Mouse (Mus musculus): Measurements from ENCODE around the gene Slc22a19. TPM values are rescaled to one million over a fixed set of nuclear protein-coding genes. Genes with fewer than 3 reads are reported as not detected.
"Not testable (repeated sequence)": the region's sequence is repeated elsewhere in the genome, so short reads cannot be mapped to it uniquely, and the experiment has no call there.

Slc22a19 gene
- not detected in 2 replicates for polyA plus RNA-seq (2015; fragmentation: Nextera tagmentation; extraction: Ambion mirVana)

- DNase-seq (ENCODE audit: low spot score): no peak
Measured at GRCm38 (mm10) chr19:7711148-7711547, at the start of gene Slc22a19. Slc22a19 (minus strand) TSS chr19:7711310.

DNA sequence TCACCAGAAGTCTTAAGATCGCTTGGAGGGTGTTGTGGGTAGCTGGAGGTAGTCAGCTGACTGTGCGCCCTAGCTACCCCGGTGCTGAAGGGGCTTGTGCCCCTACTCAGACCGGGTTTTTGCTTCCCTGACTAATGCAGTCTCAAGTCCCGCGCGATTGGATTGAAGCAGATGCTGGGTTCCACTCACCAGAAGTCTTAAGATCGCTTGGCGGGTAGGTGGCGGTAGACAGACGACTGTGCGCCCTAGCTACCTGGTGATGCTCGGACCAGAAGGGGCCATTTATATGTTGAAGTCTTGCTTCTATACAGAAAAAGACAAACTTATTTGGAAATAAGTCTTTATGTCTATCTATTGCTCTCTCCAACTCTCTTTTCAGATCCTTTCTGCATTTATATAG is 42.3 kb upstream of the Slc22a19 start:
- not testable (repeated sequence) for DNase-seq (ENCODE audit: low spot score)

DNA sequence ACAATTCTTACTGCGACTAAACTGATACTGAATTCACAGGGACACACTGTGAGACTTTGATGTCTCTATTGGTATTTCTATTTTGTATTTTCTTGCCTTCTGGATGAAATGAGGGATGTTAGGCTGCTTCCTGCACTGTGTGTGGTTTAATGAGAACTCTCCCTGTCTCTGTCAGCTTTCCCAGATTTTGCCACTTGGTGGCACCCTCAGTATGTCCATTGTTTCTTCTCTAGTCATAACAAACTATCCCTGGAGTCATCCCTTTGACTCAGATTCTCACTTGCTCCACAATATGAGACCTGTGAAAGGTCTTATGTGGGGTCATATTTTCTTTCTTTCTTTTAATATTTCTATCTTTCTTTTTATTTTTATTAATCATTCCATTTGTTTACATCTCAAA is 18.4 kb upstream of the Slc22a19 start:
- DNase-seq (ENCODE audit: low spot score): no peak

GRCm38 (mm10) chr19:7693104-7693503 is 18.0 kb downstream of the Slc22a19 start:
- DNase-seq (ENCODE audit: low spot score): not testable (repeated sequence)

- DNase-seq (ENCODE audit: low spot score): no peak
Measured at GRCm38 (mm10) chr19:7691259-7691658, 19.9 kb downstream of the Slc22a19 start.

GRCm38 (mm10) chr19:7687988-7688387 is 23.1 kb downstream of the Slc22a19 start:
- DNase-seq (ENCODE audit: low spot score): no peak

DNA sequence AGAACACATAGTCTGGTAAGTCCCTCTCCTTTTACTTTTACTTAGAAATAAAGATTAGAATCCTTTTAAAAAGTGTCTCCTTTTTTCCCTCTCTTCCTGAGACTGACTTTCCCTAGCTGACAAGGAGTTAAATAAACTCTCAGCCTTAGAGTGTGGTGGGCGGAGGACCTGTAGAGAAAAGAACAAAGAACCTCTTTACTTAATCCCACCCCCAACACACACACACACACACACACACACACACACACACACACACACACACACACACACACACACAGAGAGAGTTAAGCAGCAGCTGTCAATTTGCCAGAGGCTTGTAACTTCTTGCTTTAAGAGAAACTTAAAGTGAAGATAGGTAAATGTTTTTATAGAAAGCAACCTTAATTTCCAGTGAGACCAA is 39.1 kb downstream of the Slc22a19 start:
- no peak for DNase-seq (ENCODE audit: low spot score)

DNA sequence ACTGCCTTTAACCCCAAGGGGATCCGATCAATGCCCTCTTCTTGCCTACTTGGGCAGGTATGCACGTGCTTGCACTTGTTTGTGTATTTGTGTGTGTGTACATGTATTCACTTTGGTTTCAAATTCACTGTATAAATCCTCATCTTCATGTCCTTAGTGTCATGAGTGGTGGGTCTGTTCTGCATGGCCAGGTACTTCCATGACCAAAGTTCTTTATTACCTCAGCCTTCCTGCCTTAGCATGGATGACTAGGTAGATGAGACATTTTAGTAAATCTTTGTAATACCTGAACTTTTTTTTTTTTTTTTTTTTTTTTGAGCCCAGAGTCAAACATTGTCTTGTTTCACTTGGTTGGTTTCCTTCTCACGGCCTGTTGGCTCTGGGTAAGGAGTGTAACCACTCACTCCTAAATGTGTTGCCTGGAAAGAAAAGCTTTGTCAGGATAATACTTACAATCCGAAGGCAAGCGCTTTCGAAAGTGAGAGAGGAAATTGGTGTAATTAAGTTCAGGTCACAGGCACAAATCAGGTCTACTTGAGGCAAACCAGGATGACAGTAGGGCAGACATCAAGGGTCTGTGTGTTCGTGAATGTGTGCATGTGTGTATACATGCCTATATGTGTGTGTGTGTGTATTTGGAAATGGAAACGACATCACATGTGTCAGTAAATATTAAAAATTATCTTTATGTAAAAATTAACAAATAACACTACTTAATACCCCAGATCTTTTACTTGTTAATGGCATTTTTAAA is 62.0 kb downstream of the Slc22a19 start:
- no peak for DNase-seq (ENCODE audit: low spot score)

DNA sequence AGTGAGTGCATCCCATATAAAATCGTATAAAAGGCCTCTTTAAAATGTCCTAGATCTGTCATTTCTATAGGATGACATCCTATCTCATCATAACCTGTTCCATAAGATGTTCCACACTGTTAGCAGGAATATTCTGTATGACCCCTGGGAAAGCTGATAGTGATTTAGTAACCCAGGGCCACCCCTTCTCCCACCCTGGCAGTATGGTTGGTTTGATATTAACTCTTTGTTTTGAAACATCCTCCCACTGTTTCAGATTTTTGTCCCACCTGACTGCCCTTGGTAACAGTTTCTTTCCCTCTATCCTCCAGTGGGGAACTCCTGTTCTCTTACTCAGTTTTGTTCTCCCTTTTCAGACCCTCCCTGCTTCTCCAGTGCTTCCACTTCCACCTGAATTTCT is 77.3 kb downstream of the Slc22a19 start:
- no peak for DNase-seq (ENCODE audit: low spot score)

GRCm38 (mm10) chr19:7633021-7633420 is 78.1 kb downstream of the Slc22a19 start:
- DNase-seq (ENCODE audit: low spot score): no peak

Other genes with a start within 250 kb of the Slc22a19 start
- 192 and 207 TPM in 2 replicates for gene Rtn3, start 228.0 kb downstream of the Slc22a19 start, polyA plus RNA-seq (2015; fragmentation: Nextera tagmentation; extraction: Ambion mirVana)
- 14.0 and 14.6 TPM in 2 replicates for gene Atl3, start 217.3 kb downstream of the Slc22a19 start, polyA plus RNA-seq (2015; fragmentation: Nextera tagmentation; extraction: Ambion mirVana)
- gene Pla2g16, start 153.9 kb downstream of the Slc22a19 start, polyA plus RNA-seq (2015; fragmentation: Nextera tagmentation; extraction: Ambion mirVana): 27.1 and 28.4 TPM in 2 replicates
- gene Lgals12, start 104.1 kb downstream of the Slc22a19 start, polyA plus RNA-seq (2015; fragmentation: Nextera tagmentation; extraction: Ambion mirVana): 0.12 and 0.26 TPM in 2 replicates
- gene Hrasls5, start 98.8 kb downstream of the Slc22a19 start, polyA plus RNA-seq (2015; fragmentation: Nextera tagmentation; extraction: Ambion mirVana): 0.13 and 0.17 TPM in 2 replicates
- gene Slc22a26, start 91.4 kb upstream of the Slc22a19 start, polyA plus RNA-seq (2015; fragmentation: Nextera tagmentation; extraction: Ambion mirVana): not detected in 2 replicates